ENCODE assay signal across 15 mouse cellular contexts in genomic region chr12:64343745-64344144, GRCm38 (mm10).
"Had no signal": no experiment of that assay in that cellular context is flagged by ENCODE, and none has a peak within 500 bp of the region (broad histone marks: within the 10 kb centered on the region; RNA-seq: fewer than 3 reads in every experiment).

No protein-coding gene starts in this region.

- H3K27ac ChIP-seq: neural tube, embryonic 13.5 days; neural tube, embryonic 15.5 days; stomach, embryonic 15.5 days; stomach, postnatal 0 days had no signal

- H3K4me3 ChIP-seq: neural tube, embryonic 13.5 days; neural tube, embryonic 15.5 days; stomach, embryonic 15.5 days had no signal

- H3K36me3 ChIP-seq: neural tube, embryonic 13.5 days; neural tube, embryonic 15.5 days; stomach, embryonic 15.5 days had no signal

- DNase-seq: retina, postnatal 1 day; right cerebral cortex, adult 18-20 months; right cerebral cortex, postnatal 14 days; right cerebral cortex, postnatal 4 days; spleen, adult 18-20 months; thymus, adult 18-20 months; thymus, adult 2 months; thymus, postnatal 14 days; thymus, postnatal 25 days; thymus, postnatal 36 days; thymus, postnatal 4 days had no signal

- H3K4me1 ChIP-seq: neural tube, embryonic 13.5 days; neural tube, embryonic 15.5 days; stomach, embryonic 15.5 days had no signal

- H3K4me2 ChIP-seq: neural tube, embryonic 13.5 days; neural tube, embryonic 15.5 days; stomach, embryonic 15.5 days had no signal

- H3K9me3 ChIP-seq: neural tube, embryonic 13.5 days; neural tube, embryonic 15.5 days; stomach, embryonic 15.5 days had no signal

- H3K27me3 ChIP-seq: neural tube, embryonic 13.5 days; neural tube, embryonic 15.5 days; stomach, embryonic 15.5 days had no signal

- H3K9ac ChIP-seq: neural tube, embryonic 13.5 days; neural tube, embryonic 15.5 days; stomach, embryonic 15.5 days had no signal
